Mouse (Mus musculus) neural tube, embryonic 13.5 days (tissue): ENCODE data around the gene Hnrnpul1. TPM values are rescaled to one million over a fixed set of nuclear protein-coding genes. Genes with fewer than 3 reads are reported as not detected.
A peak's percentile ranks its signal among the peaks of the same experiment; 100 is the strongest.

ENCODE experiments used
- ATAC-seq: fragments of 200-750 bp; cut with Nextera tagmentation; 2 replicates; pipeline ENCODE4 v1.8.0; 2017; ENCODE audit warnings: low read depth, mild to moderate bottlenecking, moderate TSS enrichment, moderate library complexity
- H3K27ac ChIP-seq: fragments of 300-500 bp; sonication (generic); replicated peaks from 2 replicates; pipeline ENCODE4 v1.5.1; 2015; ENCODE audit warnings: moderate library complexity, mild to moderate bottlenecking, inconsistent platforms
- H3K27me3 ChIP-seq: fragments of 300-500 bp; sonication (generic); 2 replicates; pipeline ENCODE4 v1.6.1; 2015; ENCODE audit warnings: mild to moderate bottlenecking, inconsistent platforms
- H3K36me3 ChIP-seq: fragments of 300-500 bp; sonication (generic); 2 replicates; pipeline ENCODE4 v1.6.1; 2015; ENCODE audit warnings: mild to moderate bottlenecking, inconsistent platforms
- H3K4me1 ChIP-seq: fragments of 300-500 bp; sonication (generic); replicated peaks from 2 replicates; pipeline ENCODE4 v1.6.1; 2015; ENCODE audit warnings: inconsistent platforms
- H3K4me2 ChIP-seq: fragments of 300-500 bp; sonication (generic); 2 replicates; pipeline ENCODE4 v1.6.1; 2015; ENCODE audit warnings: inconsistent platforms, mild to moderate bottlenecking, moderate library complexity
- H3K4me3 ChIP-seq: fragments of 300-500 bp; sonication (generic); 2 replicates; pipeline ENCODE4 v1.5.1; 2015; ENCODE audit warnings: mild to moderate bottlenecking, inconsistent platforms
- H3K9ac ChIP-seq: fragments of 300-500 bp; sonication (generic); 2 replicates; pipeline ENCODE4 v1.6.1; 2015; ENCODE audit warnings: moderate library complexity, mild to moderate bottlenecking, inconsistent platforms
- H3K9me3 ChIP-seq: fragments of 300-500 bp; sonication (generic); 2 replicates; pipeline ENCODE4 v1.6.1; 2016; ENCODE audit warnings: inconsistent platforms
- WGBS: fragments of 180-500 bp; shearing (Covaris S2); methylation state at CpG from one replicate; pipeline ENCODE4 v1.1.7; 2015; 5-methylcytosine and 5-hydroxymethylcytosine counted together
- polyA plus RNA-seq: library from polyadenylated mRNA; unstranded; fragments of >200 nt; fragmentation: Nextera tagmentation; extraction: Ambion mirVana; gene quantifications from 2 replicates; pipeline ENCODE4 v1.2.1, GENCODE M21; 2015

The Hnrnpul1 gene
- polyA plus RNA-seq, 1 experiment from 2014 or later = 45.1 TPM

DNA sequence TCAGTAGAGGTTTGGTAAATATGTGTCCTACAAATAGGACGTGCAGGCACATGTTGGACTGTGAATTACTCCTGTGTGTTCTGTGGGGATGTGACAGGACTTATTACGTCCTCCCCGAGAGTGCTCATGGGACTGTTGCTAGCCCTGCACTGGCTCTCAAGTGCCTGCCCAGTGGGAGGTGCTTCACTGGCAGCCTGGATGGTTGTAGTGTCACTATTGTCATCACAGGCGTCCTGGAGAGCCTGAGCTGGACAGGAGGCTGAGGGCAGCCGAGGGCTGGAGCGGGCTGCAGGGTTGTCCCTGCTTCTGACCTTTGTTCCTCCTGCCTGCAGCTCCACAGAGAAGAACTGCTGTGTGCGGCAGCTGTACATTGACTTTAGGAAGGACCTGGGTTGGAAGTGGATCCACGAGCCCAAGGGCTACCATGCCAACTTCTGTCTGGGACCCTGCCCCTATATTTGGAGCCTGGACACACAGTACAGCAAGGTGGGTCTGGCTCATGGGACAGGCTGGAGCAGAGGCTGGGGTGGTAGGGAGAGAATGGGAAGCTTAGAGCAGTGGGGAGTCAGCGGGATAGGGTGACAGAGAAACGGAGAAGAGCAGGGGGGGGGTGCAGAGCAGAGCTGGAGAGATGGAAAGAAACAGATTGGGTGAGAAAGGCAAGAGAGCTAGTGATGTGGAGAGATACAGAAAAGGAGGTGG is 50.6 kb downstream of the Hnrnpul1 start:
- WGBS = 22% methylated on average over 10 of the region's 10 CpGs
- H3K4me2 ChIP-seq = peak overlapping the region; percentile 59
- peak overlapping the region; percentile 34; the same call in 1 of the 2 replicates for H3K4me3 ChIP-seq
- peak; percentile 21; the same call in 1 of the 2 replicates for ATAC-seq
- peaks cover 18% of the 10 kb centered on the region for H3K4me1 ChIP-seq
- no peak overlapping the region for H3K27ac ChIP-seq
- H3K27me3 ChIP-seq = peaks cover 10% of the 10 kb centered on the region
- H3K9me3 ChIP-seq = no peaks in the 10 kb centered on the region
- peak overlapping the region; percentile 36; the same call in 1 of the 2 replicates for H3K9ac ChIP-seq
- no peaks in the 10 kb centered on the region for H3K36me3 ChIP-seq

GRCm38 (mm10) chr7:25702350-25702749 is 52.2 kb downstream of the Hnrnpul1 start:
- WGBS = 88% methylated on average over 2 of the region's 2 CpGs

DNA sequence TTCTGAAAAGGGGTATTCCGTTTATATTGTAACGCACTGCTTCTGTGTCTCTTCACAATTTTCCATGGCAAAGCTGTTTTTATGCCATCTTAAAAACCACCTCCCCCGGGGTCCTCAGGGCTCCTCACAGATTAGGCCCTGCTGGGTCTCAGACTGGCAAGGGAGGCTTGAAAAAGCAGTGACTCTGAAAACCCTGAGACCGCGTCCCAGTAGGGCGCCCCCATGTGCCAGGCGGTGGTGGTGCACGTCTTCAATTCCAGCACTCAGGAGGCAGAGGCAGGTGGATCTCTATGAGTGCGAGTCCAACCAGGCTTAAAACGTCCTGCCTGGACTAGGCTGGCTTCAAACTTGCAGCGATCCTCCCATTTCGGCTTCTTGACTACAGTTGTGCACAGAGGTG is 53.8 kb downstream of the Hnrnpul1 start:
- Histone ChIP-seq H3K27ac (no peak overlapping the region), H3K9ac (no peak overlapping the region), H3K4me3 (no peak overlapping the region), H3K27me3 (peaks cover 10% of the 10 kb centered on the region), H3K4me1 (peaks cover 18% of the 10 kb centered on the region), H3K9me3 (no peaks in the 10 kb centered on the region), H3K4me2 (no peak overlapping the region), H3K36me3 (no peaks in the 10 kb centered on the region)
- ATAC-seq = no peak
- WGBS = 74% methylated on average over 12 of the region's 12 CpGs

More at GRCm38 (mm10) chr7:25702350-25702749, 52.2 kb downstream of the Hnrnpul1 start:
- peaks cover 18% of the 10 kb centered on the region for H3K4me1 ChIP-seq
- no peak for ATAC-seq
- H3K9me3 ChIP-seq = no peaks in the 10 kb centered on the region
- H3K4me3 ChIP-seq = no peak overlapping the region
- H3K36me3 ChIP-seq = no peaks in the 10 kb centered on the region
- no peak overlapping the region for H3K9ac ChIP-seq
- H3K27ac ChIP-seq = no peak overlapping the region
- no peak overlapping the region for H3K4me2 ChIP-seq
- peaks cover 10% of the 10 kb centered on the region for H3K27me3 ChIP-seq

- Histone ChIP-seq H3K36me3 (no peaks in the 10 kb centered on the region), H3K4me2 (no peak overlapping the region), H3K27ac (no peak overlapping the region), H3K4me1 (peaks cover 12% of the 10 kb centered on the region), H3K9ac (no peak overlapping the region), H3K9me3 (no peaks in the 10 kb centered on the region), H3K4me3 (no peak overlapping the region), H3K27me3 (peaks cover 10% of the 10 kb centered on the region)
- 51% methylated on average over 13 of the region's 13 CpGs for WGBS
- ATAC-seq = no peak
Measured at GRCm38 (mm10) chr7:25699851-25700250, 54.7 kb downstream of the Hnrnpul1 start.

GRCm38 (mm10) chr7:25694104-25694503 is 60.5 kb downstream of the Hnrnpul1 start:
- Histone ChIP-seq H3K9me3 (no peaks in the 10 kb centered on the region), H3K27ac (no peak overlapping the region), H3K4me2 (no peak overlapping the region), H3K27me3 (peaks cover 31% of the 10 kb centered on the region), H3K4me3 (no peak overlapping the region), H3K36me3 (no peaks in the 10 kb centered on the region), H3K9ac (no peak overlapping the region), H3K4me1 (peaks cover 6% of the 10 kb centered on the region)
- 47% methylated on average over 8 of the region's 8 CpGs for WGBS
- no peak for ATAC-seq

DNA sequence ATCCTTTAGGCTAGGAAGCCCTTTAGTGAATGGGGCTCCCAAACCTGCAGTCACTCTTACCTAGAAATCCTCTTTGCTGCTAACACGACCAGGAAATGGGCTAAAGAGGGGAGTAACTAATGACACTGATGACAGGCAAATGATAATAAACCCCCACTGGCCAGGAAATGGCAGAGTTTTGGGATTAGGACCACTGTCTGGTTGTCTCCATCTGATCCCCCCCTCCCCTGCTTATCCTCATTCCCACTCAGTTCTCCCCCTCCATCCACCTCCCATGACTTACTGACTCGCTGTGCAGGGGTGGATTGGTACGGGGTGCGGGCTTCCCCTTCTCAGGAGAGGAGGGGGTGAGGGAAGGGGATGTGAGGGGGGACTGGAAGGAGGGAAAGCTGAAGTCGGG is 64.5 kb downstream of the Hnrnpul1 start:
- Histone ChIP-seq H3K9ac (no peak overlapping the region), H3K4me3 (peak overlapping the region; percentile 44; the same call in 1 of the 2 replicates), H3K4me1 (peaks cover 41% of the 10 kb centered on the region), H3K27ac (no peak overlapping the region), H3K27me3 (peaks cover 72% of the 10 kb centered on the region), H3K36me3 (no peaks in the 10 kb centered on the region), H3K9me3 (no peaks in the 10 kb centered on the region), H3K4me2 (peak overlapping the region; percentile 59)
- no peak for ATAC-seq
- 42% methylated on average over 5 of the region's 5 CpGs for WGBS

- Histone ChIP-seq H3K27ac (no peak overlapping the region), H3K27me3 (peaks cover 76% of the 10 kb centered on the region)
Measured at GRCm38 (mm10) chr7:25689603-25690021, 64.9 kb downstream of the Hnrnpul1 start.

DNA sequence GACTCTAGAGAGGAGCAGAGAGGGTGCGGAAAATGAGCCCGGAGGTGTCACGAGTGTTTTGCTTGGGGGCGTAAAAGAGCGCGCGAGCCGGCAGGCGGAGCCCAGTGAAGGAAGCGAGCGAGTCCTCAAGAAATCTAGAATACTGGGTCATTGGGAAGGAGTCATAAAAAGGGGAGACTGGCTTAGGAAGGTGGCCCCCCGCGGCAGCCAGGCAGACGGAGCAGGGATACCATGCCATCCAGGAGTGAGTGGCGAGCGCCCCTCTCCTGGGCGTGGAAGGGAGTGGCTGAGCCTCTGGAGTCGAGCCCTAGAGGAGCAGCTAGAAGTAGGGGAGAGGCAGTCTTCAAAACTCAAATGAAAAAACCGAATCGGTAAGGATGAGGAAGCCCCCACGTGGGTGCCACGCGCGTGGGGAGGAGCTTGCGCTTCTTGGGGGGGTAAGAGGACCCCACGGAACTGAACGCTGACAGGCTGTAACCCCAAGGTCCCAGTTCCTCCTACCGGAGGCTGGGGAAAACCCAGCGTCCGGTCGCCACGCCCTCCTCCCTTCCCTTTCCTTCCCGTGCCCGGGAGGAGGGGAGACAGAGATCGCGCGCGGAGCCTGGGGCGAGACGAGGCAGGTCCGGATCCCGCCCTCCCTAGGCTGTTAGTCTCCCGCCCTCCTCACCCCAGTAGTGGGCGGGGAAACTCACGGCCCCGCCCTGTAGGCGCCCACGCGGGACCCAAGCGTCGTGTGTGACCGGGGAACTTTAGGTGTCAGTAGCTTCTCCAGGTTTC is 65.6 kb downstream of the Hnrnpul1 start:
- no peak overlapping the region for H3K27ac ChIP-seq
- no peaks in the 10 kb centered on the region for H3K36me3 ChIP-seq
- H3K27me3 ChIP-seq = peaks cover 77% of the 10 kb centered on the region
- peak overlapping the region; percentile 44 for H3K4me3 ChIP-seq
- H3K9me3 ChIP-seq = no peaks in the 10 kb centered on the region
- ATAC-seq = 0 out of 2 replicates have a peak, but pooled peaks have one; percentile 23
- peak overlapping the region; percentile 66 for H3K9ac ChIP-seq
- peaks cover 41% of the 10 kb centered on the region for H3K4me1 ChIP-seq
- WGBS = 2% methylated on average over 51 of the region's 52 CpGs
- peak overlapping the region; percentile 59 for H3K4me2 ChIP-seq

More at GRCm38 (mm10) chr7:25689603-25690021, 64.9 kb downstream of the Hnrnpul1 start:
- Histone ChIP-seq H3K4me1 (peaks cover 41% of the 10 kb centered on the region), H3K9ac (peak overlapping the region; percentile 66; the same call in 1 of the 2 replicates), H3K36me3 (no peaks in the 10 kb centered on the region), H3K4me3 (peak overlapping the region; percentile 44), H3K4me2 (peak overlapping the region; percentile 59), H3K9me3 (no peaks in the 10 kb centered on the region)
- WGBS = 14% methylated on average over 12 of the region's 12 CpGs
- ATAC-seq = no peak

GRCm38 (mm10) chr7:25687811-25688401 is 66.7 kb downstream of the Hnrnpul1 start:
- no peak overlapping the region for H3K27ac ChIP-seq
- no peaks in the 10 kb centered on the region for H3K36me3 ChIP-seq
- peaks cover 41% of the 10 kb centered on the region for H3K4me1 ChIP-seq
- peaks cover 77% of the 10 kb centered on the region for H3K27me3 ChIP-seq
- no peak for ATAC-seq
- H3K9ac ChIP-seq = peak overlapping the region; percentile 66
- H3K9me3 ChIP-seq = no peaks in the 10 kb centered on the region
- H3K4me2 ChIP-seq = peak overlapping the region; percentile 59
- H3K4me3 ChIP-seq = peak overlapping the region; percentile 44
- WGBS = under 1% methylated on average over 47 of the region's 47 CpGs

- Histone ChIP-seq H3K27me3 (peaks cover 71% of the 10 kb centered on the region), H3K4me1 (peaks cover 47% of the 10 kb centered on the region), H3K4me2 (peak within 1 kb of the TSS; percentile 59), H3K4me3 (peak within 1 kb of the TSS; percentile 44), H3K27ac (no peak within 1 kb of the TSS), H3K9ac (peak within 1 kb of the TSS; percentile 66), H3K36me3 (no peaks in the 10 kb centered on the region), H3K9me3 (no peaks in the 10 kb centered on the region)
- ATAC-seq = peak; percentile 32; the same call in 1 of the 2 replicates
- WGBS = 1% methylated on average over 53 of the region's 69 CpGs
Measured at GRCm38 (mm10) chr7:25686680-25687531, 67.7 kb downstream of the Hnrnpul1 start, which contains the start of gene Tgfb1. Tgfb1 (plus strand) TSS chr7:25687002.

GRCm38 (mm10) chr7:25685926-25686470 is 68.6 kb downstream of the Hnrnpul1 start:
- Histone ChIP-seq H3K9me3 (no peaks in the 10 kb centered on the region), H3K27ac (no peak overlapping the region), H3K36me3 (no peaks in the 10 kb centered on the region), H3K27me3 (peaks cover 65% of the 10 kb centered on the region), H3K4me1 (peaks cover 56% of the 10 kb centered on the region), H3K4me3 (peak overlapping the region; percentile 44; the same call in 1 of the 2 replicates), H3K4me2 (peak overlapping the region; percentile 59), H3K9ac (no peak overlapping the region)
- no peak for ATAC-seq
- 65% methylated on average over 21 of the region's 21 CpGs for WGBS
